Mouse (Mus musculus): ENCODE results near the gene Sept9. TPM values are rescaled to one million over a fixed set of nuclear protein-coding genes. Genes with fewer than 3 reads are reported as not detected.
A peak's percentile ranks its signal among the peaks of the same experiment; 100 is the strongest.

Gene Sept9
- polyA plus RNA-seq, 1 experiment from 2014 or later, result 166 TPM

DNA sequence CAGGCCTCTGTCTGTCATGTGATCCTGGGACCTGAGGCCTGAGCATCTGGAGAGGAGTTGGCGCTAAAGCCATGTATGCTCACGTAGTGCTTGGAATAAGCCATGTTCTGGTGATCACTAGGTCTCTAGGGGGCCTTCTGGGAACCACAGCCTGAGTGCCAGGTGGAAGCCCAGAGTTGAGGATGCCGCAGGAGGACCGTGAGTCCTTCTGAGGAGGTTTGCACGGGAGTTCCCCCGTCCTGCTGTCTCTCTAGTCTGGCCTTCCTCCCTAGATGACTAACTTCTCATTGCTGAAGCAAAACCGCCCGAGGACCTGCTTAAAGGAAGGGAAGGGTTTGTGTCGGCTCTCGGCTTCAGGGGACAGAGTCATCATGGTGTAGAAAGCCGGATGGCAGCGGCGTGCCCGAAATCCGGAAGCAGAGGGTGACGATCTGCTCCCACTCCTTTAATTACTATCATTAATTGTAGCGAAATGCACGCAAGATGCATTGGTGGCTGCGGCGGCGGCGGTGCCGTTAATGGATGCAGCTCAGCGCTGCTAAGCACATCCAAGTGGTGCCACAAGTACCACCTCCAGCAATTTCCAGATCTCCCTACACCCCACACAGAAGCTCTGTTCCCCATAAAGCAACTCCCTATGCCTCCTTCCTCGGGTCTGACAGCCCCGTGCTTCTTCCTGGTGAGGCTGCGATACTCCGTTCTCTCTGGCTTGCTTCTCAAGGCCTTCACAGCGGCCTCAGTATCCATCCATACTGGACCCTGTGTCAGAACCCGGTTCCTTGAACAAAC is 92.0 kb downstream of the Sept9 start:
- 94% methylated on average over 30 of the region's 30 CpGs for WGBS
- no peaks in the 10 kb centered on the region for H3K9me3 ChIP-seq
- H3K36me3 ChIP-seq, result peaks cover 10% of the 10 kb centered on the region
- H3K4me3 ChIP-seq (replicated peaks), result no peak overlapping the region
- no peak overlapping the region for H3K27ac ChIP-seq
- ATAC-seq, result no peak
- no peak overlapping the region for H3K9ac ChIP-seq
- H3K27me3 ChIP-seq (replicated peaks), result no peaks in the 10 kb centered on the region
- peaks cover 27% of the 10 kb centered on the region for H3K4me1 ChIP-seq (replicated peaks)
- no peak overlapping the region for H3K4me2 ChIP-seq (replicated peaks)

DNA sequence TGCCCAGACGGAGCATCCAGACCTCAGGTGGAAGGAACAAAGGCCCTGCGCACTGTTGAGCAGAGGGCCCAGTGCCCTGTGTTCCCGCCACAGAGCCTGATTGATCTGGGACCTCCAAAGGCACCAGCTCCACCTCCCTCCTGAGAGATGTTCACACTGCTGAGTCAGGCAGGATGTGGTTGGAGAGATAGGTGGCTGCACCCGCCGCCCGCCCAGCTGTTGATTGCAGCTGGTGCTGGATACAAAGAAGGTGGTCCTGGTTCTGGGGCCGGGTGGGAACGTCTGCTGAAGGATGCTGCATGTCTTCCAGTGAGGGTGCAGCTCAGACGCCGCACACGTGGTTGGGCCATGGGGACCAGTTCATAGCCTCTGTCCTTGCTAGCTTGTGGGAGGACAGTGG is 93.0 kb downstream of the Sept9 start:
- no peak overlapping the region for H3K27ac ChIP-seq
- no peaks in the 10 kb centered on the region for H3K9me3 ChIP-seq
- 75% methylated on average over 11 of the region's 11 CpGs for WGBS
- no peak overlapping the region for H3K4me2 ChIP-seq (replicated peaks)
- no peak for ATAC-seq
- no peak overlapping the region for H3K9ac ChIP-seq
- H3K4me3 ChIP-seq (replicated peaks), result no peak overlapping the region
- H3K4me1 ChIP-seq (replicated peaks), result peaks cover 30% of the 10 kb centered on the region
- H3K27me3 ChIP-seq (replicated peaks), result no peaks in the 10 kb centered on the region
- peaks cover 10% of the 10 kb centered on the region for H3K36me3 ChIP-seq

DNA sequence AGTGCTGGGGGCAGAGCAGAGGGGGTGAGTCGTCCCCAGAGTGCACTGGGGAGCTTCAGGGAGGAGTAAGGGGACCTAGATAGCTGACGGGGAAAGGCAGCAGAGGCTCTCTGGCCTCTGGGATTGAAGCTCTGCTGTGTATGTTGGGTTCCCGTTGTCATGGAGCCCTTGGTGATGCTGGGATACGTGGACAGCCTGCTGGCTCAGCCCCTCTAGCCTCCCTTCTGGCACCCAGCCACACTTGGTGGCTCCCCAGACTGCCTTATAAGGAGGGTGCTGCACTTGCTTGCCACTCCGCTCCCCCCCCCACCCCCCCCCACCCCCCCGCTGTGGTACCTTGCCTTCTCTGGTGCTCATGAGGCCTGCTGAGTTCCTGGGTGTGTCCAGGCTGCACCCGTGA is 95.8 kb downstream of the Sept9 start:
- Histone ChIP-seq H3K27ac (peak overlapping the region; percentile 82), H3K4me3 (replicated peaks) (no peak overlapping the region), H3K36me3 (peaks cover 12% of the 10 kb centered on the region), H3K9ac (no peak overlapping the region), H3K9me3 (no peaks in the 10 kb centered on the region), H3K4me1 (replicated peaks) (peaks cover 25% of the 10 kb centered on the region), H3K27me3 (replicated peaks) (no peaks in the 10 kb centered on the region), H3K4me2 (replicated peaks) (no peak overlapping the region)
- ATAC-seq, result peak; percentile 50; the same call in 1 of the 2 replicates
- 67% methylated on average over 7 of the region's 7 CpGs for WGBS

DNA sequence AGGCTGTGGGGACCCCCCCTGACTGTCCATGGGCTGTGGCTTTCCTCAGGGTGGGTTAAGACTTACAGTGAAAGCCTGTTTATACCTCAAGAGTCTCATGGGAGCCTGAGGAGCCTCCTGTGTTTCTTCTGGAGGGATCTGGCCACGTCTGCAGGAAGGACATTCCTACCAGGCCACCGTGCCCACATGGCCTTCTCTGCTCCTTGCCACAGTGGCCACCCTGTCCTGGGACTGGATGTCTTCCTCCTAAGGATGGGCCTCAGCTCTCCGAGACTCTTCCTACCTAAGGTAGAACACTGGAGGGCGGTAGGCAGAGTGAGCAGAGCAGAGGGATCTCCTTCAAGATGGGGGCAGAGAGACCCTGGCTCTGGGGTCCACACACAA is 96.6 kb downstream of the Sept9 start:
- Histone ChIP-seq H3K9me3 (no peaks in the 10 kb centered on the region), H3K36me3 (peaks cover 7% of the 10 kb centered on the region), H3K9ac (no peak overlapping the region), H3K4me3 (replicated peaks) (no peak overlapping the region), H3K4me1 (replicated peaks) (peaks cover 25% of the 10 kb centered on the region), H3K4me2 (replicated peaks) (no peak overlapping the region; the same call in 1 of the 2 replicates), H3K27ac (peak overlapping the region; percentile 82), H3K27me3 (replicated peaks) (no peaks in the 10 kb centered on the region)
- no peak for ATAC-seq
- 56% methylated on average over 4 of the region's 4 CpGs for WGBS

DNA sequence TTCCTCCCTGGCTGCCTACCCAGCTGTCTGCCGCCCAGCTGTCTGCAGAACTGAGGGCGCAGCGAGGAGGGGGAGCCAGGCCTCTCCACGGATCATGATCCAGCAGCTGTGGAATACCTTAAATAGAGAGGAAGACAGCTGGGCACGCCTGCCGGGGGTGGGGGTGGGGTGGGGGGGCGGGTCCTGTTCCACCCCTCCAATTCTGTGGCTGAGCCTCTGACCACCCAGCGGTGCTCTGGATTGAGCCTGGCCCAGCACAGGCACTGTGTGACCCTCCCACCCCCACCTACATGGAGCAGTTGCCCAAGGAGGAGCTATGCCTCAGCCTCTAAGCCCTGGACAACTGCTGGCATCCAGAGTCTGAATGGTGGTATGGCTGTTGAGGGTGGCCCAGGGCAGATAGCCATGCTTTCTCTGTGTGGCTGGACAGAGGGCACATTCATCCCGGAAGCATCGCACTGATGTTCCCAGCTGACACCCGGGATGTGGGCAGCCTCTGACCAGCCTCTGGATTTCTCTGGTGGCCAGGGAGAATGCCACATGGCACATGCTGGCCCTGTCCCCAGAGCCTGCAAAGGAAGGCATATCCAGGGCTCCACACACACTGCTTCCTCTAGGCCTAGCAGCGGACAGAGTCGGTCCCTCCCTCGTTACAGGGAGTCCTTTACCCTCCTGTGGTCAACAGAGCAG is 97.2 kb downstream of the Sept9 start:
- peaks cover 7% of the 10 kb centered on the region for H3K36me3 ChIP-seq
- no peaks in the 10 kb centered on the region for H3K9me3 ChIP-seq
- H3K4me2 ChIP-seq (replicated peaks), result no peak overlapping the region
- H3K9ac ChIP-seq, result no peak overlapping the region
- ATAC-seq, result peak; percentile 65
- no peaks in the 10 kb centered on the region for H3K27me3 ChIP-seq (replicated peaks)
- WGBS, result 55% methylated on average over 14 of the region's 14 CpGs
- no peak overlapping the region for H3K4me3 ChIP-seq (replicated peaks)
- peaks cover 25% of the 10 kb centered on the region for H3K4me1 ChIP-seq (replicated peaks)
- peak overlapping the region; percentile 82 for H3K27ac ChIP-seq

DNA sequence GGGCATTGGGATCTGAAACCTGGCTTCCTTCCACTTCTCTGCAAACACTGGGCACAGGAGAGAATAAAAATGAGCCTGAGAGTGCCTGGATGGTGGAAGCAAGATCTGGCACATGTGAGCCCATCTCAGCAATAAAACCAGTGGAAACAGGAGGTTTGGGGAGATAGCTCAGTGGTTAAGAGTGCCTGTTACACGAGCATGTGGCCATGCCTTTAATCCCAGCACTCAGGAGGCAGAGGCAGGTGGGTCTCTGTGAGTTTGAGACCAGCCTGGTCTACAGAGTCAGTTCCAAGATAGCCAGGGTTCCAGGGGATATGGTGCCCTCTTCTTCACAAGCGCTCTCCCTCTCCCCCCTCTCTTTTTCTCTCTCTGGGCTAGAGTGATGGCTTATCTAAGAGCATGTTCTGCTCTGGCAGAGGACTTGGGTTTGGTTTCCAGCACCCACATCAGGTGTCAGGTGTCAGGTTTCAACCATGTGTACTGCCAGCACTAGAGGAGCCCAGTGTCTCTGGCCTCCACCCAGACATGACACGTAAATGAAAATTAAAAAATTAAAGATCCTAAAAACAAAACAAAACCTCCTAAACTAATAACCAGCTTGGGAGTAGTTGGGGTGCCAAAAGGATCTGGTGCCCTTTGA is 97.8 kb downstream of the Sept9 start:
- Histone ChIP-seq H3K4me3 (replicated peaks) (no peak overlapping the region), H3K9ac (no peak overlapping the region), H3K36me3 (0 out of 2 replicates have a peak, but pooled peaks cover 2% of the 10 kb centered on the region), H3K9me3 (no peaks in the 10 kb centered on the region), H3K27ac (peak overlapping the region; percentile 56; the same call in 1 of the 2 replicates), H3K27me3 (replicated peaks) (no peaks in the 10 kb centered on the region), H3K4me2 (replicated peaks) (no peak overlapping the region), H3K4me1 (replicated peaks) (peaks cover 28% of the 10 kb centered on the region)
- 82% methylated on average over 3 of the region's 3 CpGs for WGBS
- ATAC-seq, result no peak

DNA sequence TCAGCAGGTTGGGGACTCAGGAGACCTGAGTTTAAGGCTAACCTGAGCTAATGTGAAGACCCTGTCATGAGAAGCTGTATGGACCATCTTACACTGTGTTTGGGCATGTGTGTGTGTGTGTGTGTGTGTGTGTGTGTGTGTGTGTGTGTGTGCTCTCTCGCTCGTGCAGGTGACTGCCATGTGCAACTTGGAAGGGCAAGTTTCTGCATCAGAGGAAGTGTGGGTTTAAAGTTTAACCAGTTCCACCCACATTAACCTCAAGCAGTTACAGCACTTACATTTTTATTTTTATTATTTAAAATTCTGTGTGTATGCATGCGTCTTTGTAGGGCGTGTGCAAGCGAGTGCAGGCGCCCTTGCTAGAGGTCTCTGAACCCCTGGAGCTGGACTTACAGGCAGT is 100.3 kb downstream of the Sept9 start:
- Histone ChIP-seq H3K27me3 (replicated peaks) (no peaks in the 10 kb centered on the region), H3K4me2 (replicated peaks) (no peak overlapping the region), H3K4me1 (replicated peaks) (peaks cover 26% of the 10 kb centered on the region), H3K27ac (0 out of 2 replicates have a peak overlapping the region, but pooled peaks have one; percentile 19), H3K9ac (no peak overlapping the region), H3K36me3 (0 out of 2 replicates have a peak, but pooled peaks cover 2% of the 10 kb centered on the region), H3K4me3 (replicated peaks) (no peak overlapping the region), H3K9me3 (no peaks in the 10 kb centered on the region)
- ATAC-seq, result 0 out of 2 replicates have a peak, but pooled peaks have one; percentile 20
- WGBS, result 76% methylated on average over 6 of the region's 6 CpGs

DNA sequence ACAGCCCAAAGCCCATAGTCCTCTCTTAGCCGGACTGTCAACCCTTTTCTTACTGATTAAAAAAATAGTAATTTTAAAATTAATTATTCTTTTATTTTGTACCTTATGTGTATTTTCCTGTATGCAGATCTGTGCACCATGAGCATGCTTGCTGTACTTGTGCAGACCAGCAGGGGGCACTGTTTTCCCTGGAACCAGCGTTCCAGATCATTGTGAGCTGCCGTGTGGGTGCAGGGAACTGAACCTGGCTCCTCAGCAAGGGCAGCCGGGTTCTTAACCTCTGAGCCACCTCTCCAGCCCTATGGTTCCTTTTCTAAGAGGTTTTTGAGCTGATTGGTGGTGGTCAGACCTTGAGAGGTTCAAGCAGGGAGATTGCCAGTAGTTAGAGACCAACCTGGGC is 101.3 kb downstream of the Sept9 start:
- H3K27me3 ChIP-seq (replicated peaks), result no peaks in the 10 kb centered on the region
- no peak overlapping the region for H3K9ac ChIP-seq
- WGBS, result 88% methylated on average over 4 of the region's 4 CpGs
- no peak for ATAC-seq
- H3K27ac ChIP-seq, result no peak overlapping the region
- peaks cover 17% of the 10 kb centered on the region for H3K4me1 ChIP-seq (replicated peaks)
- no peak overlapping the region for H3K4me2 ChIP-seq (replicated peaks)
- no peaks in the 10 kb centered on the region for H3K9me3 ChIP-seq
- 0 out of 2 replicates have a peak, but pooled peaks cover 2% of the 10 kb centered on the region for H3K36me3 ChIP-seq
- no peak overlapping the region for H3K4me3 ChIP-seq (replicated peaks)

DNA sequence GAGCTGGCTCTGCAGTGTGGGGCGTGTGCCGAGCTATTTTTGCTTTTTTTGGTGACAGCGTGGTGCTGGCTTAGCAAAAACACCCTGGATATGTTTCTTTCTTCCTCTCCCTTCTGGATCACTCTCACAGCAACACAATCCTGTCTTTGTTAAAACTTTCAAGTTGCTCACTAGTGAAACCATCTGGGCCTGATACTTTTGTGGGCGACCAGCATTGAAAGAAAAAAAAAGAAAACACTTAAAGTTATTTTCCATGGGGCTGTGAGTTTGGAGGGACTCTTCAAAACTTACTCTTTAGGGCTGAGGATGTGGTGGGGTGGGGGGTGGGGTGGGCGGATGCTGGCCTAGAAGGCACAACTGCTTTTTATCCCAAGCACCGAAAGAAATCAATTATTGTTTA is 102.3 kb downstream of the Sept9 start:
- no peak overlapping the region for H3K27ac ChIP-seq
- WGBS, result 74% methylated on average over 6 of the region's 6 CpGs
- no peak for ATAC-seq

DNA sequence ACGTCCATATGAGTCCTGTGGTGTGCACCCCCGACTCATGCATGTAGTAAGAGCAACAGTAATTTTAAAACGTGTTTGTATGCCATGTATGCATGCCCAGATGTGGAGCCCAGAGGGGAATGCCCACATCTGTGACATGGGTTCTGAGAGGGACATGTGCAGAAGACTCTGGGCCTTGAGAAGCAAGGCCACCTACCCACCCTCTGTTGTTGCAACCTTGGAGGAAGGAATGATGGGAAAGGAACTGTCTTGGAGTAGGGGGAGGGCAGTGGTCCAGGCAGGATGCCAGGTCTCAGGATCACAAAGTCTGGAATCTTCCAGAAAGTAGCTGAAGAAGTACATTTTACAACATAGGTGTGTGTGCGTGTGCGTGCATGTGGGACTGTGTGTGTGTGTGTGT is 102.9 kb downstream of the Sept9 start:
- Histone ChIP-seq H3K9ac (no peak overlapping the region), H3K4me3 (replicated peaks) (no peak overlapping the region), H3K4me2 (replicated peaks) (no peak overlapping the region), H3K36me3 (0 out of 2 replicates have a peak, but pooled peaks cover 2% of the 10 kb centered on the region), H3K9me3 (no peaks in the 10 kb centered on the region), H3K4me1 (replicated peaks) (peaks cover 14% of the 10 kb centered on the region), H3K27me3 (replicated peaks) (no peaks in the 10 kb centered on the region), H3K27ac (no peak overlapping the region)
- WGBS, result 86% methylated on average over 5 of the region's 5 CpGs
- no peak for ATAC-seq

More for the DNA sequence above, 102.3 kb downstream of the Sept9 start:
- Histone ChIP-seq H3K4me1 (replicated peaks) (peaks cover 12% of the 10 kb centered on the region), H3K36me3 (0 out of 2 replicates have a peak, but pooled peaks cover 2% of the 10 kb centered on the region), H3K9ac (no peak overlapping the region), H3K27me3 (replicated peaks) (no peaks in the 10 kb centered on the region), H3K4me2 (replicated peaks) (no peak overlapping the region), H3K9me3 (no peaks in the 10 kb centered on the region), H3K4me3 (replicated peaks) (no peak overlapping the region)

DNA sequence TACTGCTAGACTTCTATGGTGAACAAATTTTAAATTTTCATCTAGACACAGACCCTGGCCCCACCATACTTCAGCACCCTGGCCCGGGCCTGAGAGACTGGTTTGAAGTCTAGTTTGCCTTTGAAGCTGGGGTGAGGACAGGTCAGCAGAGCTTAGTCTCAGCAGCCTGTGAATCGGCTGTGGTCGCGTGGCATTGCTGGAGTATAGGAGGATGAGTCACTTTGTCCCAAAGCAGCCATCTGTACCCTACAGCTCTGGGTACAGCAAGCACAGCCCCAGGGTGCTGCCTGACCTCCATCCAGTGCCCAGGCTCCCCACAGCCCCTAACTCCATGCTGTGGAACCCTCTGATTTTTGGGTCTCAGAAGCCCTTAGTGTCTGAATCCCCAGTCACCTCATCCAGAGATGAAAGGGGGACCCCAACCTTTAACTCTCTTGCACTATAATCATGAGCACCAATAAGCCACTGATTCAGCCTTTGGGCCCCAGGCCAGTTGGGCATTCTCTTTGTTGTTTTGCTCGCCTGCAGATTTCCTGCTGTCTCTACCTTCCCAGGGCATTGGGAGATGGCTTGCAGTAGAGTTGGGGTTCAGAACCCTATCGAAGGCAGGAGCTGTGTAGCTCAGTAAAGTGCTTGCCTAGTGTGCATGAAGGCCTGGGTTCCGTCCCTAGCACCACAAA is 106.2 kb downstream of the Sept9 start:
- no peak overlapping the region for H3K4me3 ChIP-seq (replicated peaks)
- H3K4me1 ChIP-seq (replicated peaks), result peaks cover 46% of the 10 kb centered on the region
- H3K27me3 ChIP-seq (replicated peaks), result no peaks in the 10 kb centered on the region
- no peak overlapping the region for H3K4me2 ChIP-seq (replicated peaks)
- no peak overlapping the region for H3K9ac ChIP-seq
- H3K9me3 ChIP-seq, result no peaks in the 10 kb centered on the region
- no peak overlapping the region for H3K27ac ChIP-seq
- ATAC-seq, result no peak
- no peaks in the 10 kb centered on the region for H3K36me3 ChIP-seq
- WGBS, result 84% methylated on average over 7 of the region's 7 CpGs
